Mouse (Mus musculus) small intestine, adult 2 months (tissue): ENCODE data around the gene Arhgap4. TPM values are rescaled to one million over a fixed set of nuclear protein-coding genes. Genes with fewer than 3 reads are reported as not detected.

Source experiments
- H3K27ac ChIP-seq: fragments of 200-500 bp; 2 replicates; pipeline ENCODE4 v1.5.1; 2012; ENCODE audit warnings: low read depth, low read length, control low read depth, inconsistent platforms; ENCODE audit not compliant: insufficient read depth
- H3K27me3 ChIP-seq: fragments of 200-500 bp; 2 replicates; pipeline ENCODE4 v1.6.1; 2012; ENCODE audit warnings: mild to moderate bottlenecking, moderate library complexity, low read length, inconsistent platforms; ENCODE audit not compliant: control insufficient read depth, insufficient read depth
- H3K36me3 ChIP-seq: fragments of 200-500 bp; 2 replicates; pipeline ENCODE4 v1.6.1; 2012; ENCODE audit warnings: mild to moderate bottlenecking, low read length, control low read depth, inconsistent platforms; ENCODE audit not compliant: control insufficient read depth, insufficient read depth
- H3K4me1 ChIP-seq: fragments of 200-500 bp; 2 replicates; pipeline ENCODE4 v1.6.1; 2012; ENCODE audit warnings: low read length, inconsistent platforms, mixed read lengths; ENCODE audit not compliant: control insufficient read depth, insufficient read depth, insufficient read length
- H3K4me3 ChIP-seq: fragments of 200-500 bp; 2 replicates; pipeline ENCODE4 v1.5.1; 2012; ENCODE audit warnings: low read depth, mild to moderate bottlenecking, control low read depth, inconsistent platforms, low read length, moderate library complexity
- CTCF ChIP-seq: fragments of 200-500 bp; IDR thresholded peaks from 2 replicates; pipeline ENCODE4 v1.5.1; 2012; ENCODE audit warnings: low read depth, mild to moderate bottlenecking, control low read depth, inconsistent platforms, low read length, moderate library complexity, mixed read lengths; ENCODE audit not compliant: insufficient replicate concordance, insufficient read length; ENCODE audit errors: extremely low read depth
- POLR2A ChIP-seq: fragments of 200-500 bp; IDR thresholded peaks from 2 replicates; pipeline ENCODE4 v1.6.1; 2012; ENCODE audit warnings: low read depth, mild to moderate bottlenecking, control low read depth, inconsistent platforms, low read length, moderate library complexity
- WGBS: fragments of 180-500 bp; shearing (Covaris S2); methylation state at CpG from one replicate; pipeline ENCODE4 v1.1.7; 2018; 5-methylcytosine and 5-hydroxymethylcytosine counted together
- polyA plus RNA-seq: library from polyadenylated mRNA; depleted of rRNA; stranded (reverse); fragments of >200 nt; gene quantifications from 2 replicates; pipeline ENCODE4 v1.2.3, GENCODE M21; 2012; rRNA removed

Gene Arhgap4
- polyA plus RNA-seq = 16.7 and 22.9 TPM in 2 replicates

DNA sequence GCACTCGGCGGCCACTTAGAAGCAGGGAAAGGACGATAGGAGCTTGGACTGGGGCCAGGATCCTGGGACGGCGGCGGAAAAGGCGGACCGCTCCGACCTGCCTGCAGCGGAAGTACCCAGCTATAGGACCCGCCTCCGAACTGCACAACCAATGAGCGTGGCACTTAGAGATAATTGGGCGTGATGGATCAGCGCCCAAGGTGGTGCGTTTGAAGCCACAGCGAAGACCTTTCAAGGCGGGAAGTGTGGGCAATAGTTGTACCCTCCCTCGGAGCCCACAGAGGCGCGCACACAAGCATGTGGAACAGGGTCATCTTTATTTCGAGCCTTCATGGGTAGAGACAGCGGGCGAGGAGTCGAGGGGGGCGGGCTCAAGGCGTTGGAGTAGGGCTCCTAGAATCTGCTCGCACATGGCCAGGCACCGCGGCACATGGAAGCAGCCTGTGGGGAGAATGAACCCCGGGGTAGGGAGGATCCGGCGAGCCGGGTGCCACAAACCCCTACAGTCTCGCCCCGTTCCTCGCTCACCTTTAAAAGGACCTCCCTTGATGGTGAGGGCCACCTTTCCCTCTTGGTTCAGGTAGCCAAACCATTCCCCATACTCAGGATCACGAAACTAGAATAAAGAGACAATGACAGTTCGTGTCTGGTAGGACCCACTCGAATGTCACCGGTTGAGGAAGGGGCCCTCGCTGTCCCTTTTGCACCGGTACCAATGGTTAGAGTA lies at the start of gene Arhgap4, which contains the start of gene Naa10:
Gene Arhgap4 (minus strand): TSS at position 48 of the 727 bp plus-strand sequence.
Gene Naa10 (minus strand): TSS at position 122 of the 727 bp plus-strand sequence.
- Histone ChIP-seq H3K4me1 (no peaks in the 10 kb centered on the region), H3K27me3 (no peaks in the 10 kb centered on the region), H3K36me3 (peaks cover 9% of the 10 kb centered on the region), H3K27ac (peak within 1 kb of the TSS; percentile 75), H3K4me3 (peak within 1 kb of the TSS; percentile 93)
- TF ChIP-seq CTCF (no peak), POLR2A (no peak)
- WGBS = 15% methylated on average over 43 of the region's 43 CpGs

- no peaks in the 10 kb centered on the region for H3K4me1 ChIP-seq
- H3K4me3 ChIP-seq = no peak overlapping the region
- TF ChIP-seq POLR2A (no peak), CTCF (no peak)
- no peak overlapping the region for H3K27ac ChIP-seq
- no peaks in the 10 kb centered on the region for H3K36me3 ChIP-seq
- no peaks in the 10 kb centered on the region for H3K27me3 ChIP-seq
Observed at GRCm38 (mm10) chrX:73970781-73971180, 49.1 kb upstream of the Arhgap4 start.

DNA sequence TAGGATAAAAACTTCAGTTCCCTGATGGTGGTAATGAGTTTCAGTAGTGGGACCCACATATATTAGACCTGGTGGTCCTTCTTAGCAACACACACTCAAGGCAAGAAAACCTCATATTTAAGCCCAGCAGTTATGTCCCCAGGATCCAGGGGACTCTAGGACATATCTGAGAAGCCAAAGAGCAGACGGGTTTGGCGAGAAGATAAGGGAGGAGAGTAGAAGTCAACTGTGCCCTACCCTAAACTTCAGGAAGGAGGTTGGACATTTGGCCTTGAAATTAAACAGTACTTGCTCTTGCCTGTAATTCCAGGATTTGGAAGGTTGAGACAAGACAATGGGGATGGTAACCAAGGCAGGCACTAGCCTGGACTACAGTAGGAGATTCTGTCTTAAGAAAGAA lies 48.1 kb upstream of the Arhgap4 start:
- TF ChIP-seq CTCF = no peak
- no peak for TF ChIP-seq POLR2A
- Histone ChIP-seq H3K27ac (no peak overlapping the region), H3K4me3 (no peak overlapping the region), H3K36me3 (no peaks in the 10 kb centered on the region), H3K27me3 (no peaks in the 10 kb centered on the region), H3K4me1 (peaks cover under 1% of the 10 kb centered on the region; the same call in 1 of the 2 replicates)
- 58% methylated on average over 2 of the region's 2 CpGs for WGBS

DNA sequence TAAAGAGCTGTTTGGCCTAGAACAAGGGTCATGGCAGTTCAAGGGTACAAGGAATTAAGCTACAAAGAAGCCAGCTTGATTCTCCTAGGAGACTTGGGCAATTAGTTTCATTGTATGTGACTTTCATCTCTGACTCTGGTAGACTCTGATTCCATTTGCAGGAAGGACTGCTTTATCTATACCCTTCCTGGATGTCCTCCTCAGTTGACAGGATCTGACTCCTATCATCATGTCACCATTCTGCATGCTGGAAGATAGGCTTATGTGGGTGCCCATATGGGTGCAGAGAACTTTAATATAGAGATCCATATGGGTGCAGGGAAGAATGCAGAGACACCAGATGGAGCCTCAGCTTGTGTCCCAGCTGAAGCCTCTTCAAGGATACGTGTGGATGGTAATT lies 47.5 kb upstream of the Arhgap4 start:
- Histone ChIP-seq H3K36me3 (no peaks in the 10 kb centered on the region), H3K27ac (no peak overlapping the region), H3K27me3 (no peaks in the 10 kb centered on the region), H3K4me3 (no peak overlapping the region), H3K4me1 (peaks cover 6% of the 10 kb centered on the region; the same call in 1 of the 2 replicates)
- 90% methylated on average over 1 of the region's 1 CpGs for WGBS
- TF ChIP-seq POLR2A = no peak
- no peak for TF ChIP-seq CTCF

DNA sequence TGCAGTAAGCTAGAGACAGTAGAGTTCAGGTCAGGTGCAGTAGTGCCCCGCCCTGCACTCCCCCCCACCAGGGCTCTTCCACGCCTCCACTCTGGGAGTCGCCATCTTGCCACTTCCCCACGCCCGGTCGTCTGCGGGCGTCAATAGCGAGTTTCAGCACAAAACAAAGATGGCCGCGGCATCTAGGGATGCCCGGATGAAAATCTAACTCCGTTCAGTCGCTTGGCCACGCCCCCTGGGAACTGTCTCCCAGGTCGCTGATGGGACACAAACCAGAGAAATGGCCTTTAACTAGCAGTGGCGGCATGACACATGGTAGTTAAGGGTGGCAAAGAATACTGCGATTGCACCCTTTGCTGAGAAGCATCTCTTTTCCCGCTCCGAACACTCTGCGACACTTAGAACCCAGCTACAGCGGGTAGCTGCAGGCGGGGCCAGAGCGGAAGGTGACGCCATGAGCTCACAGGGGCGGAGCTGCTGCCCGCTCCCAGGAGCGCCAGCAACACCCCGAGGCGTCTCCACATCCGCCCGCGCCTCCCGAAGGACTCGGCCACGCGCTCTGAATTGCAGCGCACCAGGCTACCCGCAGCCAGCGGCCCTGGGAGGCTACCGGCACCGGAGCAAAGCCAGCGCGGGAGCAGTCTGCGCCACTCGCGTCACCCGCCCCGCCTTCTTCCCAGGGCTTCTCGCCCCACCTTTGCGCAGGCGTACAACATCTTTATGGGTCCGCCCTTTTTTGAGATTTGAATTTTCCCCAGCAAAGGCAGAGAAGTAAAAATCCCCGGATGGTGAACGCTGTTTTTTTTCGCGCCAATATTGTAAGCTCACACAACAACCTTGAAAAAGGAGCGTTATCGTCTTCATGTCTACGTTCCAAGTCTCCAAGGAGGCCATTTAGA lies 45.8 kb upstream of the Arhgap4 start:
- no peak for TF ChIP-seq CTCF
- peak; percentile 48; the same call in 1 of the 2 replicates for TF ChIP-seq POLR2A
- H3K4me3 ChIP-seq = peak overlapping the region; percentile 100
- H3K27ac ChIP-seq = peak overlapping the region; percentile 99
- 10% methylated on average over 60 of the region's 60 CpGs for WGBS
- no peaks in the 10 kb centered on the region for H3K27me3 ChIP-seq
- H3K36me3 ChIP-seq = no peaks in the 10 kb centered on the region
- peaks cover 9% of the 10 kb centered on the region; the same call in 1 of the 2 replicates for H3K4me1 ChIP-seq

- Histone ChIP-seq H3K27me3 (no peaks in the 10 kb centered on the region), H3K4me3 (peak within 1 kb of the TSS; percentile 100), H3K36me3 (no peaks in the 10 kb centered on the region; the same call in 1 of the 2 replicates), H3K27ac (peak within 1 kb of the TSS; percentile 99), H3K4me1 (peaks cover 9% of the 10 kb centered on the region; the same call in 1 of the 2 replicates)
- TF ChIP-seq CTCF = no peak
- peak; percentile 28; the same call in 1 of the 2 replicates for TF ChIP-seq POLR2A
- 13% methylated on average over 58 of the region's 58 CpGs for WGBS
Observed at GRCm38 (mm10) chrX:73966248-73967176, 44.8 kb upstream of the Arhgap4 start, which contains the start of gene Hcfc1. Gene Hcfc1, minus strand, starts transcription at chrX:73966357.
